Mouse (Mus musculus) cortical plate, adult 2 months (tissue): ENCODE measurements around the gene Usp44. TPM values are rescaled to one million over a fixed set of nuclear protein-coding genes. Genes with fewer than 3 reads are reported as not detected.
"Not testable (repeated sequence)": the region's sequence is repeated elsewhere in the genome, so short reads cannot be mapped to it uniquely, and the experiment has no call there.

Experiments used
- H3K27ac ChIP-seq: fragments of 200-500 bp; 2 replicates; pipeline ENCODE4 v1.5.1; 2012; ENCODE audit warnings: low read length, control low read depth, inconsistent platforms; ENCODE audit not compliant: insufficient read depth
- H3K4me1 ChIP-seq: fragments of 200-500 bp; 2 replicates; pipeline ENCODE4 v1.6.1; 2011; ENCODE audit warnings: low read length; ENCODE audit not compliant: control insufficient read depth, insufficient read depth
- H3K4me3 ChIP-seq: fragments of 200-500 bp; 2 replicates; pipeline ENCODE4 v1.5.1; 2011; ENCODE audit warnings: mild to moderate bottlenecking, low read length, control low read depth; ENCODE audit not compliant: insufficient read depth
- CTCF ChIP-seq: fragments of 200-500 bp; IDR thresholded peaks from 2 replicates; pipeline ENCODE4 v1.5.1; 2011; ENCODE audit warnings: mild to moderate bottlenecking, control low read depth, low read length; ENCODE audit not compliant: insufficient read depth; ENCODE audit errors: extremely low read depth
- POLR2A ChIP-seq: fragments of 200-500 bp; IDR thresholded peaks from 2 replicates; pipeline ENCODE4 v1.6.1; 2011; ENCODE audit warnings: mild to moderate bottlenecking, low read length, control low read depth; ENCODE audit not compliant: insufficient read depth; ENCODE audit errors: extremely low read depth
- polyA plus RNA-seq: library from polyadenylated mRNA; depleted of rRNA; stranded (reverse); fragments of >200 nt; gene quantifications from 2 replicates; pipeline ENCODE4 v1.2.3, GENCODE M21; 2012

The Usp44 gene
- polyA plus RNA-seq, 1 experiment, result not detected

GRCm38 (mm10) chr10:93812774-93813415, 18.5 kb upstream of the Usp44 start:
- no peaks in the 10 kb centered on the region for H3K4me1 ChIP-seq
- no peak overlapping the region for H3K4me3 ChIP-seq
- H3K27ac ChIP-seq, result no peak overlapping the region
- TF ChIP-seq POLR2A (no peak), CTCF (peak; percentile 86)

- H3K27ac ChIP-seq, result no peak overlapping the region
- H3K4me1 ChIP-seq, result no peaks in the 10 kb centered on the region
- TF ChIP-seq CTCF (no peak), POLR2A (no peak)
- no peak overlapping the region for H3K4me3 ChIP-seq
Observed at GRCm38 (mm10) chr10:93813755-93814154, 17.6 kb upstream of the Usp44 start.

- Histone ChIP-seq H3K4me1 (no peaks in the 10 kb centered on the region), H3K4me3 (no peak overlapping the region), H3K27ac (no peak overlapping the region)
- TF ChIP-seq POLR2A (no peak), CTCF (peak; percentile 75)
Observed at GRCm38 (mm10) chr10:93818661-93819060, 12.7 kb upstream of the Usp44 start.

GRCm38 (mm10) chr10:93829898-93830831, 1.2 kb upstream of the Usp44 start:
- H3K4me3 ChIP-seq, result no peak overlapping the region
- TF ChIP-seq CTCF (no peak), POLR2A (no peak)
- H3K4me1 ChIP-seq, result no peaks in the 10 kb centered on the region
- no peak overlapping the region for H3K27ac ChIP-seq

- Histone ChIP-seq H3K4me3 (no peak overlapping the region), H3K27ac (no peak overlapping the region), H3K4me1 (no peaks in the 10 kb centered on the region)
- TF ChIP-seq CTCF, result no peak
Observed at GRCm38 (mm10) chr10:93831730-93832574, 597 bp downstream of the Usp44 start.

GRCm38 (mm10) chr10:93832811-93833210, 1.5 kb downstream of the Usp44 start:
- no peak overlapping the region for H3K4me3 ChIP-seq
- no peak for TF ChIP-seq CTCF
- TF ChIP-seq POLR2A, result no peak
- H3K4me1 ChIP-seq, result no peaks in the 10 kb centered on the region
- no peak overlapping the region for H3K27ac ChIP-seq

- Histone ChIP-seq H3K4me3 (no peak overlapping the region; the same call in 1 of the 2 replicates), H3K27ac (no peak overlapping the region), H3K4me1 (no peaks in the 10 kb centered on the region)
- TF ChIP-seq CTCF (no peak), POLR2A (no peak)
Observed at GRCm38 (mm10) chr10:93833370-93833698, 2.0 kb downstream of the Usp44 start.

GRCm38 (mm10) chr10:93833699-93834393, 2.5 kb downstream of the Usp44 start:
- Histone ChIP-seq H3K27ac (no peak overlapping the region), H3K4me1 (no peaks in the 10 kb centered on the region), H3K4me3 (peak overlapping the region; percentile 29; the same call in 1 of the 2 replicates)
- TF ChIP-seq POLR2A (no peak), CTCF (no peak)

GRCm38 (mm10) chr10:93834394-93834745, 3.0 kb downstream of the Usp44 start:
- TF ChIP-seq POLR2A (no peak), CTCF (no peak)
- Histone ChIP-seq H3K4me1 (no peaks in the 10 kb centered on the region), H3K27ac (no peak overlapping the region), H3K4me3 (peak overlapping the region; percentile 29; the same call in 1 of the 2 replicates)

- not testable (repeated sequence) for H3K4me1 ChIP-seq, H3K27ac ChIP-seq, H3K4me3 ChIP-seq
Observed at GRCm38 (mm10) chr10:93835115-93835514, 3.8 kb downstream of the Usp44 start.
